Mouse (Mus musculus): Measurements from ENCODE around the gene Lrrc45.
"Not testable (repeated sequence)": the region's sequence is repeated elsewhere in the genome, so short reads cannot be mapped to it uniquely, and the experiment has no call there.

Gene Lrrc45

GRCm38 (mm10) chr11:120713580-120714518 lies at the start of gene Lrrc45, which contains the start of gene Cenpx:
Gene Lrrc45, plus strand, starts transcription at chr11:120713925.
Gene Cenpx, minus strand, starts transcription at chr11:120713738.
- peak; percentile 96 to 98 for DNase-seq

- DNase-seq, result no peak
Measured at GRCm38 (mm10) chr11:120665406-120665805, 48.3 kb upstream of the Lrrc45 start.

GRCm38 (mm10) chr11:120666617-120667016 lies 47.1 kb upstream of the Lrrc45 start:
- no peak for DNase-seq

GRCm38 (mm10) chr11:120672687-120673593 lies 40.8 kb upstream of the Lrrc45 start, which contains the start of gene Aspscr1:
Gene Aspscr1, plus strand, starts transcription at chr11:120672973.
- DNase-seq, result peak; percentile 96 to 97

- no peak for DNase-seq
Measured at GRCm38 (mm10) chr11:120673594-120674122, 40.1 kb upstream of the Lrrc45 start.

GRCm38 (mm10) chr11:120675875-120676274 lies 37.9 kb upstream of the Lrrc45 start:
- not testable (repeated sequence) for DNase-seq

GRCm38 (mm10) chr11:120676951-120677350 lies 36.8 kb upstream of the Lrrc45 start:
- DNase-seq, result no peak

GRCm38 (mm10) chr11:120679909-120680308 lies 33.8 kb upstream of the Lrrc45 start:
- DNase-seq, result peak in 1 of 2 experiments; percentile 13

- DNase-seq, result no peak
Measured at GRCm38 (mm10) chr11:120682683-120683082, 31.0 kb upstream of the Lrrc45 start.

GRCm38 (mm10) chr11:120683536-120683935 lies 30.2 kb upstream of the Lrrc45 start:
- no peak for DNase-seq

GRCm38 (mm10) chr11:120684086-120684485 lies 29.6 kb upstream of the Lrrc45 start:
- no peak for DNase-seq

GRCm38 (mm10) chr11:120684660-120685059 lies 29.1 kb upstream of the Lrrc45 start:
- DNase-seq, result no peak

- DNase-seq, result no peak
Measured at GRCm38 (mm10) chr11:120686650-120687272, 27.0 kb upstream of the Lrrc45 start.

- DNase-seq, result no peak
Measured at GRCm38 (mm10) chr11:120689365-120689764, 24.4 kb upstream of the Lrrc45 start.

GRCm38 (mm10) chr11:120692471-120693011 lies 21.2 kb upstream of the Lrrc45 start:
- DNase-seq, result no peak

GRCm38 (mm10) chr11:120693461-120693860 lies 20.3 kb upstream of the Lrrc45 start:
- no peak for DNase-seq

- no peak for DNase-seq
Measured at GRCm38 (mm10) chr11:120695184-120695583, 18.5 kb upstream of the Lrrc45 start.

GRCm38 (mm10) chr11:120695641-120696040 lies 18.1 kb upstream of the Lrrc45 start:
- no peak for DNase-seq

GRCm38 (mm10) chr11:120696568-120696967 lies 17.2 kb upstream of the Lrrc45 start:
- DNase-seq, result no peak

- DNase-seq, result no peak
Measured at GRCm38 (mm10) chr11:120697741-120698140, 16.0 kb upstream of the Lrrc45 start.

- DNase-seq, result no peak
Measured at GRCm38 (mm10) chr11:120703696-120704454, 9.8 kb upstream of the Lrrc45 start.

Measured in thymus, postnatal 36 days (tissue).